Mouse (Mus musculus) liver, embryonic 11.5 days (tissue): ENCODE measurements at regions not wholly inside any gene's neighbourhood (a gene's known extent, or its start where the extent isn't known, plus 50 kb on each side); places are given as distances from the start of the nearest gene placed in this dataset.

ENCODE experiments used
- ATAC-seq: fragments of 200-750 bp; cut with Nextera tagmentation; replicated peaks from 2 replicates; pipeline ENCODE4 v1.8.0; 2017; ENCODE audit warnings: moderate number of reproducible peaks, mild to moderate bottlenecking, moderate TSS enrichment, moderate library complexity; ENCODE audit not compliant: low FRiP score
- DNase-seq: peaks from one replicate; pipeline ENCODE4 v3.0.0-alpha.2; 2017; ENCODE audit warnings: low spot score
- H3K27ac ChIP-seq: fragments of 300-500 bp; sonication (generic); 2 replicates; pipeline ENCODE4 v1.5.1; 2014; ENCODE audit warnings: mild to moderate bottlenecking, low read depth, low read length, control low read depth
- H3K27me3 ChIP-seq: fragments of 300-500 bp; sonication (generic); replicated peaks from 2 replicates; pipeline ENCODE4 v1.6.1; 2014; ENCODE audit warnings: low read length, mixed read lengths; ENCODE audit not compliant: control insufficient read depth, insufficient read depth
- H3K36me3 ChIP-seq: fragments of 300-500 bp; sonication (generic); 2 replicates; pipeline ENCODE4 v1.6.1; 2014; ENCODE audit warnings: mild to moderate bottlenecking, low read length, moderate library complexity, mixed read lengths; ENCODE audit not compliant: control insufficient read depth, insufficient read depth
- H3K4me1 ChIP-seq: fragments of 300-500 bp; sonication (generic); replicated peaks from 2 replicates; pipeline ENCODE4 v1.6.1; 2014; ENCODE audit warnings: low read length, mixed read lengths; ENCODE audit not compliant: control insufficient read depth, insufficient read depth
- H3K4me2 ChIP-seq: fragments of 300-500 bp; sonication (generic); 2 replicates; pipeline ENCODE4 v1.6.1; 2014; ENCODE audit warnings: mild to moderate bottlenecking, control low read depth, moderate library complexity
- H3K4me3 ChIP-seq: fragments of 300-500 bp; sonication (generic); 2 replicates; pipeline ENCODE4 v1.5.1; 2014; ENCODE audit warnings: low read depth, low read length, control low read depth
- H3K9ac ChIP-seq: fragments of 300-500 bp; sonication (generic); 2 replicates; pipeline ENCODE4 v1.6.1; 2014; ENCODE audit warnings: low read depth, low read length, control low read depth
- H3K9me3 ChIP-seq: fragments of 300-500 bp; sonication (generic); 2 replicates; pipeline ENCODE4 v1.6.1; 2016; ENCODE audit warnings: low read length, inconsistent platforms, mixed read lengths; ENCODE audit not compliant: control insufficient read depth
- WGBS: fragments of 180-500 bp; shearing (Covaris S2); extraction: QIAGEN DNeasy Blood & Tissue Kit; methylation state at CpG from one replicate; pipeline ENCODE4 v1.1.7; 2014; 5-methylcytosine and 5-hydroxymethylcytosine counted together

GRCm38 (mm10) chr2:160421216-160421911, 54.5 kb upstream of the Mafb start:
- H3K9ac ChIP-seq = no peak overlapping the region
- no peak overlapping the region for H3K27ac ChIP-seq
- 0 out of 2 replicates have a peak overlapping the region, but pooled peaks have one; percentile 11 for H3K4me2 ChIP-seq
- ATAC-seq (no peak; the same call in 1 of the 2 replicates), DNase-seq (no peak)
- WGBS = 24% methylated on average over 13 of the region's 13 CpGs
- H3K36me3 ChIP-seq = no peaks in the 10 kb centered on the region
- H3K4me1 ChIP-seq = no peaks in the 10 kb centered on the region; the same call in 1 of the 2 replicates
- H3K4me3 ChIP-seq = no peak overlapping the region
- H3K27me3 ChIP-seq = no peaks in the 10 kb centered on the region
- no peaks in the 10 kb centered on the region for H3K9me3 ChIP-seq

DNA sequence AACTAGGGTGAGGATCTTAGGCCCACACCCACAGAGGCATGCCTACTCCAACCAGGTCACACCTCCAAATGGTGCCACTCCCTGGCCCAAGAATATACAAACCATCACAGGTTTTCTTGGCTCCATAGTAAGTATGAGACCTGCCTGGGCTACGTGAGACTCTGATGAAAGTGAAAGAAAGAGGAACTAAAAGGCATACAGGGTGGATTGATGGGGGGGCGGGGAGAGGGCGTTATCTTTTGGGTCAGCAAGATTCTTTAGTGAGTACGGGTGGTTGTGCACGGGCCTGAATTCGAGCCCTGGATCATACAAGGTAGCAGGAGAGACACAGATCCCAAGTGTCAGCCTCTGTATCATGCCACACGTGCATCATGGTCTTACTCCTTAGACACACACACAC, 57.6 kb upstream of the Mafb start:
- no peaks in the 10 kb centered on the region; the same call in 1 of the 2 replicates for H3K4me1 ChIP-seq
- no peak overlapping the region for H3K4me3 ChIP-seq
- H3K9me3 ChIP-seq = no peaks in the 10 kb centered on the region
- ATAC-seq (no peak), DNase-seq (no peak)
- H3K9ac ChIP-seq = no peak overlapping the region
- H3K4me2 ChIP-seq = no peak overlapping the region
- no peak overlapping the region for H3K27ac ChIP-seq
- 49% methylated on average over 7 of the region's 7 CpGs for WGBS
- no peaks in the 10 kb centered on the region for H3K36me3 ChIP-seq
- H3K27me3 ChIP-seq = no peaks in the 10 kb centered on the region

DNA sequence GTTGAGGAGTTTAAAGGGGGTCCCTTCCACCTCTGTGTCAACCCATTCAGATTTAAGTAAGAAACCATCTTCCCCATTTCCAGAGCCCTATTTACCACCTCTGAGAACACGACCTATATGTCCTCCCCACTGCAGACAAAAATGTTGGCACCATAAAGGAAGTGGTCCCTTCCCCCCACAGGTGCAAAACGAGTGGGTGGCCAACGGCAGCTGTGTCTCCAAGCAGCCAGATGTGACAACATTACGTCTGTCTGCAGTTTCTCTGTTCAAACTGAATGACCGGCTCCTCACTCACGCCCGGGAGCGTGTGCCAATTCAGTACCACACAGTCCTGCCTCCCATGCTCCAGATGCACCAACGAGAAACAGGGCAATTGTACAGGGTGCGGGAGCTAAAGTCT, 60.6 kb upstream of the Mafb start:
- 68% methylated on average over 10 of the region's 10 CpGs for WGBS
- Histone ChIP-seq H3K4me2 (no peak overlapping the region), H3K4me1 (no peaks in the 10 kb centered on the region), H3K27ac (no peak overlapping the region), H3K36me3 (no peaks in the 10 kb centered on the region), H3K9ac (no peak overlapping the region), H3K27me3 (no peaks in the 10 kb centered on the region), H3K4me3 (no peak overlapping the region), H3K9me3 (no peaks in the 10 kb centered on the region)
- DNase-seq = no peak
- ATAC-seq = no peak

GRCm38 (mm10) chr2:160433252-160433651, 66.4 kb upstream of the Mafb start:
- DNase-seq (no peak), ATAC-seq (0 out of 2 replicates have a peak, but pooled peaks have one; percentile 29)
- Histone ChIP-seq H3K4me1 (no peaks in the 10 kb centered on the region), H3K9me3 (no peaks in the 10 kb centered on the region), H3K27ac (no peak overlapping the region; the same call in 1 of the 2 replicates), H3K4me3 (no peak overlapping the region), H3K4me2 (no peak overlapping the region), H3K27me3 (no peaks in the 10 kb centered on the region), H3K9ac (no peak overlapping the region), H3K36me3 (no peaks in the 10 kb centered on the region)
- WGBS = 60% methylated on average over 10 of the region's 10 CpGs

GRCm38 (mm10) chr2:160434701-160435100, 67.8 kb upstream of the Mafb start:
- 74% methylated on average over 5 of the region's 5 CpGs for whole genome bisulfite sequencing
- Histone ChIP-seq H3K27me3 (no peaks in the 10 kb centered on the region), H3K9ac (no peak overlapping the region), H3K36me3 (no peaks in the 10 kb centered on the region), H3K27ac (no peak overlapping the region), H3K4me3 (no peak overlapping the region), H3K9me3 (no peaks in the 10 kb centered on the region), H3K4me1 (no peaks in the 10 kb centered on the region), H3K4me2 (no peak overlapping the region)
- ATAC-seq (no peak), DNase-seq (no peak)

GRCm38 (mm10) chr2:160435622-160436021, 68.8 kb upstream of the Mafb start:
- Histone ChIP-seq H3K4me1 (no peaks in the 10 kb centered on the region), H3K4me3 (no peak overlapping the region), H3K27ac (no peak overlapping the region), H3K9me3 (no peaks in the 10 kb centered on the region), H3K27me3 (no peaks in the 10 kb centered on the region), H3K36me3 (no peaks in the 10 kb centered on the region), H3K4me2 (no peak overlapping the region), H3K9ac (no peak overlapping the region)
- ATAC-seq (no peak), DNase-seq (no peak)
- 37% methylated on average over 3 of the region's 3 CpGs for WGBS

GRCm38 (mm10) chr2:160439028-160439427, 72.2 kb upstream of the Mafb start:
- Histone ChIP-seq H3K27ac (no peak overlapping the region), H3K4me3 (no peak overlapping the region), H3K4me2 (no peak overlapping the region), H3K4me1 (no peaks in the 10 kb centered on the region), H3K27me3 (no peaks in the 10 kb centered on the region), H3K9ac (no peak overlapping the region), H3K36me3 (no peaks in the 10 kb centered on the region), H3K9me3 (no peaks in the 10 kb centered on the region)
- WGBS = 78% methylated on average over 2 of the region's 2 CpGs
- DNase-seq (no peak), ATAC-seq (no peak)

GRCm38 (mm10) chr2:160440236-160440635, 73.4 kb upstream of the Mafb start:
- H3K9me3 ChIP-seq = no peaks in the 10 kb centered on the region
- H3K9ac ChIP-seq = no peak overlapping the region
- H3K4me1 ChIP-seq = no peaks in the 10 kb centered on the region
- DNase-seq = no peak
- WGBS = 86% methylated on average over 9 of the region's 9 CpGs
- H3K36me3 ChIP-seq = no peaks in the 10 kb centered on the region
- no peak for ATAC-seq
- H3K4me2 ChIP-seq = no peak overlapping the region
- H3K4me3 ChIP-seq = no peak overlapping the region
- 0 out of 2 replicates have a peak, but pooled peaks cover 2% of the 10 kb centered on the region for H3K27me3 ChIP-seq
- no peak overlapping the region for H3K27ac ChIP-seq

DNA sequence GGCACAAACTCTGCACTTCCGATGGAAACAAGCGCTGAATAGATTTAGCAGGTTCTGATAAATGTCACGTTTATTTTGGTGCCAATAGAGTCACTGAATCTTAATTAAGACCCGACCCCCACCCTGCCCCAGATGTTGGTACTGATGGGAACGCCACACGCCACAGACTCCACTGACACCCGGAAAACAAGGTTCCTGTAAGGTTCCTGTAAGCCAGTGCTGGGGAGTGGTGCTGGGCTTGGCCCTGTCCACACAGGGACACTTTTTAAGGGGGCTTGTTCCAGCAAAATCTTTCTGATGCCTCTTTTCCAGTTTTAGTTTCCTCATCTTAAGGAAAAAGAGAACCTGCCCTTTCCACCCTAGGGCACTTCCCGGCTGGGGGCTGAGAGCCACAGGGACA, 84.2 kb upstream of the Mafb start:
- Histone ChIP-seq H3K4me1 (peaks cover 9% of the 10 kb centered on the region; the same call in 1 of the 2 replicates), H3K9ac (no peak overlapping the region), H3K27me3 (no peaks in the 10 kb centered on the region; the same call in 1 of the 2 replicates), H3K4me2 (peak overlapping the region; percentile 63), H3K27ac (no peak overlapping the region), H3K4me3 (peak overlapping the region; percentile 40), H3K9me3 (no peaks in the 10 kb centered on the region), H3K36me3 (no peaks in the 10 kb centered on the region)
- 15% methylated on average over 8 of the region's 8 CpGs for WGBS
- ATAC-seq (no peak), DNase-seq (no peak)
